Mouse (Mus musculus) midbrain, embryonic 14.5 days (tissue): ENCODE measurements around the gene Pitpnm3. TPM values are rescaled to one million over a fixed set of nuclear protein-coding genes. Genes with fewer than 3 reads are reported as not detected.
A peak's percentile ranks its signal among the peaks of the same experiment; 100 is the strongest.
"Not testable (repeated sequence)": the region's sequence is repeated elsewhere in the genome, so short reads cannot be mapped to it uniquely, and the experiment has no call there.

Source experiments
- ATAC-seq: fragments of 200-750 bp; cut with Nextera tagmentation; 2 replicates; pipeline ENCODE4 v1.8.0; 2017; ENCODE audit warnings: moderate number of reproducible peaks, moderate library complexity; ENCODE audit not compliant: low FRiP score, low TSS enrichment
- DNase-seq: peaks from one replicate; pipeline ENCODE4 v3.0.0-alpha.2; 2015
- H3K27ac ChIP-seq: fragments of 300-500 bp; sonication (generic); replicated peaks from 2 replicates; pipeline ENCODE4 v1.5.1; 2014; ENCODE audit warnings: mild to moderate bottlenecking, low read depth, low read length, moderate library complexity
- H3K27me3 ChIP-seq: fragments of 300-500 bp; sonication (generic); 2 replicates; pipeline ENCODE4 v1.6.1; 2014; ENCODE audit warnings: low read length, control low read depth, mixed read lengths; ENCODE audit not compliant: control insufficient read depth, insufficient read depth
- H3K36me3 ChIP-seq: fragments of 300-500 bp; sonication (generic); 2 replicates; pipeline ENCODE4 v1.6.1; 2014; ENCODE audit warnings: low read length, control low read depth; ENCODE audit not compliant: control insufficient read depth, insufficient read depth
- H3K4me1 ChIP-seq: fragments of 300-500 bp; sonication (generic); 2 replicates; pipeline ENCODE4 v1.6.1; 2014; ENCODE audit warnings: mild to moderate bottlenecking, antibody characterized with exemption, low read length, control low read depth; ENCODE audit not compliant: control insufficient read depth, insufficient read depth
- H3K4me2 ChIP-seq: fragments of 300-500 bp; sonication (generic); 2 replicates; pipeline ENCODE4 v1.6.1; 2014; ENCODE audit warnings: mild to moderate bottlenecking, low read length, moderate library complexity
- H3K4me3 ChIP-seq: fragments of 300-500 bp; sonication (generic); replicated peaks from 2 replicates; pipeline ENCODE4 v1.5.1; 2014; ENCODE audit warnings: low read depth, low read length
- H3K9ac ChIP-seq: fragments of 300-500 bp; sonication (generic); replicated peaks from 2 replicates; pipeline ENCODE4 v1.6.1; 2014; ENCODE audit warnings: mild to moderate bottlenecking, low read length, moderate library complexity
- H3K9me3 ChIP-seq: fragments of 300-500 bp; sonication (generic); 2 replicates; pipeline ENCODE4 v1.6.1; 2016; ENCODE audit warnings: low read length, control low read depth, mixed read lengths; ENCODE audit not compliant: control insufficient read depth
- WGBS: fragments of 180-500 bp; shearing (Covaris S2); extraction: QIAGEN DNeasy Blood & Tissue Kit; methylation state at CpG from one replicate; pipeline ENCODE4 v1.1.7; 2014; 5-methylcytosine and 5-hydroxymethylcytosine counted together
- polyA plus RNA-seq: library from polyadenylated mRNA; unstranded; fragments of >200 nt; fragmentation: Nextera tagmentation; extraction: Ambion mirVana; gene quantifications from 2 replicates; pipeline ENCODE4 v1.2.1, GENCODE M21; 2014

The Pitpnm3 gene
- polyA plus RNA-seq, result 4.0 and 5.0 TPM in 2 replicates

- Histone ChIP-seq H3K36me3 (no peaks in the 10 kb centered on the region), H3K4me2 (peak within 1 kb of the TSS; percentile 94), H3K9me3 (no peaks in the 10 kb centered on the region), H3K27me3 (peaks cover 28% of the 10 kb centered on the region), H3K27ac (peak within 1 kb of the TSS; percentile 32; the same call in 1 of the 2 replicates), H3K9ac (peak within 1 kb of the TSS; percentile 80), H3K4me3 (peak within 1 kb of the TSS; percentile 66), H3K4me1 (0 out of 2 replicates have a peak, but pooled peaks cover 9% of the 10 kb centered on the region)
- peak; percentile 66 for ATAC-seq
- peak; percentile 70 for DNase-seq
- under 1% methylated on average over 77 of the region's 107 CpGs for WGBS
Observed at GRCm38 (mm10) chr11:72135383-72136158, at the start of gene Pitpnm3. Pitpnm3 (minus strand) TSS chr11:72135778.

GRCm38 (mm10) chr11:72184252-72184651, 48.7 kb upstream of the Pitpnm3 start:
- H3K27me3 ChIP-seq, result no peaks in the 10 kb centered on the region
- H3K4me3 ChIP-seq, result no peak overlapping the region
- 90% methylated on average over 4 of the region's 4 CpGs for WGBS
- peaks cover 56% of the 10 kb centered on the region for H3K36me3 ChIP-seq
- H3K4me1 ChIP-seq, result no peaks in the 10 kb centered on the region
- H3K4me2 ChIP-seq, result no peak overlapping the region
- no peak overlapping the region for H3K27ac ChIP-seq
- DNase-seq, result no peak
- no peaks in the 10 kb centered on the region for H3K9me3 ChIP-seq
- no peak overlapping the region for H3K9ac ChIP-seq
- ATAC-seq, result no peak

- Histone ChIP-seq H3K27me3 (no peaks in the 10 kb centered on the region), H3K9ac (no peak overlapping the region), H3K9me3 (no peaks in the 10 kb centered on the region), H3K27ac (no peak overlapping the region), H3K4me1 (no peaks in the 10 kb centered on the region), H3K36me3 (peaks cover 63% of the 10 kb centered on the region), H3K4me2 (no peak overlapping the region), H3K4me3 (no peak overlapping the region)
- DNase-seq (no peak), ATAC-seq (no peak)
- WGBS, result 97% methylated on average over 4 of the region's 4 CpGs
Observed at GRCm38 (mm10) chr11:72181136-72181535, 45.6 kb upstream of the Pitpnm3 start.

GRCm38 (mm10) chr11:72180556-72180955, 45.0 kb upstream of the Pitpnm3 start:
- H3K9ac ChIP-seq, result no peak overlapping the region
- ATAC-seq, result no peak
- no peaks in the 10 kb centered on the region for H3K9me3 ChIP-seq
- WGBS, result 91% methylated on average over 5 of the region's 5 CpGs
- no peak overlapping the region for H3K27ac ChIP-seq
- H3K4me3 ChIP-seq, result no peak overlapping the region
- H3K4me2 ChIP-seq, result no peak overlapping the region
- peaks cover 66% of the 10 kb centered on the region for H3K36me3 ChIP-seq
- no peak for DNase-seq
- H3K27me3 ChIP-seq, result no peaks in the 10 kb centered on the region
- no peaks in the 10 kb centered on the region for H3K4me1 ChIP-seq

- WGBS, result 30% methylated on average over 3 of the region's 3 CpGs
- peak; percentile 13 for DNase-seq
- no peak overlapping the region for H3K4me2 ChIP-seq
- H3K27ac ChIP-seq, result no peak overlapping the region
- no peaks in the 10 kb centered on the region for H3K4me1 ChIP-seq
- H3K4me3 ChIP-seq, result no peak overlapping the region
- H3K9me3 ChIP-seq, result no peaks in the 10 kb centered on the region
- peaks cover 80% of the 10 kb centered on the region for H3K36me3 ChIP-seq
- H3K9ac ChIP-seq, result no peak overlapping the region
- H3K27me3 ChIP-seq, result no peaks in the 10 kb centered on the region
- no peak for ATAC-seq
Observed at GRCm38 (mm10) chr11:72176553-72176952, 41.0 kb upstream of the Pitpnm3 start.

- DNase-seq, result no peak
- 92% methylated on average over 5 of the region's 5 CpGs for WGBS
Observed at GRCm38 (mm10) chr11:72175966-72176365, 40.4 kb upstream of the Pitpnm3 start.

GRCm38 (mm10) chr11:72174721-72175120, 39.1 kb upstream of the Pitpnm3 start:
- peaks cover 70% of the 10 kb centered on the region for H3K36me3 ChIP-seq
- H3K27me3 ChIP-seq, result no peaks in the 10 kb centered on the region
- no peaks in the 10 kb centered on the region for H3K9me3 ChIP-seq
- no peak for DNase-seq
- no peak overlapping the region for H3K27ac ChIP-seq
- ATAC-seq, result no peak
- 92% methylated on average over 6 of the region's 6 CpGs for WGBS
- H3K4me3 ChIP-seq, result no peak overlapping the region
- no peak overlapping the region for H3K9ac ChIP-seq
- H3K4me1 ChIP-seq, result no peaks in the 10 kb centered on the region
- no peak overlapping the region for H3K4me2 ChIP-seq

More at GRCm38 (mm10) chr11:72175966-72176365, 40.4 kb upstream of the Pitpnm3 start:
- no peak overlapping the region for H3K4me3 ChIP-seq
- H3K36me3 ChIP-seq, result peaks cover 76% of the 10 kb centered on the region
- no peak overlapping the region for H3K9ac ChIP-seq
- ATAC-seq, result no peak
- no peaks in the 10 kb centered on the region for H3K4me1 ChIP-seq
- no peak overlapping the region for H3K27ac ChIP-seq
- no peaks in the 10 kb centered on the region for H3K9me3 ChIP-seq
- no peaks in the 10 kb centered on the region for H3K27me3 ChIP-seq
- no peak overlapping the region for H3K4me2 ChIP-seq

- ATAC-seq, result no peak
Observed at GRCm38 (mm10) chr11:72173506-72173905, 37.9 kb upstream of the Pitpnm3 start.

GRCm38 (mm10) chr11:72171906-72172305, 36.3 kb upstream of the Pitpnm3 start:
- not testable (repeated sequence) for H3K27me3 ChIP-seq, H3K27ac ChIP-seq, H3K4me3 ChIP-seq, ATAC-seq, H3K4me2 ChIP-seq, H3K9ac ChIP-seq, H3K4me1 ChIP-seq, DNase-seq, H3K9me3 ChIP-seq
- H3K36me3 ChIP-seq, result peaks cover 70% of the 10 kb centered on the region
- WGBS, result 86% methylated on average over 4 of the region's 4 CpGs

More at GRCm38 (mm10) chr11:72173506-72173905, 37.9 kb upstream of the Pitpnm3 start:
- Histone ChIP-seq H3K36me3 (peaks cover 69% of the 10 kb centered on the region), H3K9me3 (no peaks in the 10 kb centered on the region), H3K27me3 (no peaks in the 10 kb centered on the region), H3K9ac (no peak overlapping the region), H3K27ac (no peak overlapping the region), H3K4me1 (no peaks in the 10 kb centered on the region), H3K4me3 (no peak overlapping the region), H3K4me2 (no peak overlapping the region)
- no peak for DNase-seq
- 92% methylated on average over 5 of the region's 5 CpGs for WGBS
